Mouse (Mus musculus) R1 (cell line): ENCODE data around the gene Pih1d1.

Source experiments
- DNase-seq: peaks from one replicate; pipeline ENCODE4 v3.0.0-alpha.2; 2018; ENCODE audit warnings: low read depth, low spot score

Gene Pih1d1

GRCm38 (mm10) chr7:45193406-45193805 is 39.3 kb downstream of the Pih1d1 start:
- no peak for DNase-seq

GRCm38 (mm10) chr7:45193871-45194785 is 40.0 kb downstream of the Pih1d1 start:
- no peak for DNase-seq

DNA sequence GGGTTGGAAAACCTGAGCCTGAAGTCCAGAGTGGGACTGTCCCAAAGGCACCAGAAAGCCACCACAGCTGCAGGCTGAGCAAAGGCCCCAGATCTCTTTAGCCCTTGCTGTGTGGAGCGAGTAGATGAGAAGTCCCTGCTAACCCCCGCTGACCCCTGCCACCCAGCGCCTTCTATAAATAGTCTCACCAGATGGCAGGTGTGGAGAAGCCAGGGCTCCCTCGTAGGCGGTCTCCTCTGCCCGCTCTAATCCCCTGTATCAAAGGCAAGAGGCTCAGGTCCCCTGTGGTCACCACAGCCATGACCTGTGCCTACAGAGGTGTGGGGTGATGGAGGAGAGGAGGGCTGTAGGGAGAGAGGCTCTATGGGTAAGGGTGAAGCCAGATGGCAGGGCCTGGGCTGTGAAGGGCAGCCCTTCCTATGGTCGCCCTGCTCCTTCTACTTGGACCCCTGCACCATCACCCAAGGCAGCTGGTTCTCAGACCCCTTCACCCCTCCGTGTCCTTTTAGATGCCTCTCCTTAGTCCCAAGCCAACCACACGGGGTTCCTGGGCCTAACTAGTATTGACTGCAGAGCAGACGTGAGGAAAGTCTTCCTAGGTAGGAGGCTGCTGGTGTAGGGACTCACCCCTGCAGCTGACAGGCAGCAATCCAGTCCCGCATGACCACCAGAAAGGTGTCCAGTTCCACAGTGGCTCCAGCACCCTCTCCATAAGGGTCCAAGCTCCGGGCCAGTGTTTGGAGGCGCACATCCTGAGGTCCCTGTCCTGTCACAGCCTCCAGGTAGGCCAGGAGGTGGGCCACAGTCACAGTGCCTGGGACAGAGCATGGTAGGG is 41.5 kb downstream of the Pih1d1 start:
- DNase-seq: no peak

GRCm38 (mm10) chr7:45196176-45196535 is 42.1 kb downstream of the Pih1d1 start:
- DNase-seq: no peak

DNA sequence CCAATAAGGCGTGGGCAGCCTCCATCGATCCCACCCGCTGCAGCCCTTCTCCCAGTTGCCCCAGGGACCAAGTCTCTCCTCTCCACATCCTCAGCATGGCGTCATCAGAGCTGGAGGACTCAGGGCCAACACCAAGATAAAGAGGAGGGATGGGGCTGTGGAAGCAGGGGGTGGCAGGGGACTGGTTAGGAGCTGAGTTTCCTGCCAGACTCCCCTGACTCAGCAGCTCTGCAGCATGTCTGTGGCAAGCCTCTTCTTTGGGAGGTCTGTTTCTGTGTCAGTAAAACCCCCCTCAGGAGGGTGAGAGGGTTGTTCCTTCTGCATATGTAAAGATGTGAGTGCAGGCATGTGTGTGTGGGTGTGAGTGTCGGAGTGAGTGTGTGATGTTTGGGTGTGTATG is 42.9 kb downstream of the Pih1d1 start:
- no peak for DNase-seq

- DNase-seq: peak; percentile 75
These were observed 44.3 kb downstream of the Pih1d1 start for GRCm38 (mm10) chr7:45198435-45198834.

DNA sequence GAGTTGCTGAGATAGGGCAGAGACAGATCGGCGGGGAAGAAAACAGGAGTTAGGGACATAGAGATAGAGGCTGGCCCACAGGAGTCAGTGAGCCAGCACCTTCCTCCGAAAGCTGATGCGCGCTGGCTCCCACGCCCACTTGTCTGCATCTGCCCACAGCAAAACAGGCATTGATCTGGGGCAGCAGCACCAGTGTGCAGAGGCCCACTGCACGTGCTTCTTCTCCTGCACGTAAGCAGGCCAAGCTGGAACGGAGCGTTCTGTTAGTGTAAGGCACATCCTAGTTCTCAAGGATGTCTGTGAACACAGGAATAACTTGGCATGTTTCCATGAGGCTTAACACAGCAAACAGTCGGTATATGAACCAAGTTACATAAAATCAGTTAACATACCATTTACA is 44.9 kb downstream of the Pih1d1 start:
- DNase-seq: no peak

DNA sequence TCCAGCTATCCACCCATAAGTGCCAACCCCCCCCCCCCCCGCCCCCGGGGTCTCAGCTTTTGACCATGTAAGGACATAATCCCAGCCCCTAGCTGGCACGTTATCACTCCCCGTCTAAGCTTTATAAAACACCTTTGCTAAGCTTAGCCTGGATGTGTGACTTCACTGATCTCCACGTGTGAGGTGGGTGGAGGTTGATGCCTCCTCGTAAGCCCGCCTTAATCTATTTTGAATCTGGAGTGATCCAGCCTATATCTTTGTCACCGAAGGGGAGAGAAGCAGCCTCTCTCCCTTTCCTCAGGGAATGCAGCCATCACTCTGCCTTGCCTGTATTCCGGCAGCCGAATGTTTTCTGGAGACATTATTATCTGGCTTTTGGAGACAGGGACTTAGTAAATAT is 48.6 kb downstream of the Pih1d1 start:
- DNase-seq: no peak

- peak; percentile 100 for DNase-seq
These were observed 50.5 kb downstream of the Pih1d1 start, which contains the start of gene Ccdc155 for GRCm38 (mm10) chr7:45204380-45205143. TSS of gene Ccdc155 (minus strand) at chr7:45204892.

DNA sequence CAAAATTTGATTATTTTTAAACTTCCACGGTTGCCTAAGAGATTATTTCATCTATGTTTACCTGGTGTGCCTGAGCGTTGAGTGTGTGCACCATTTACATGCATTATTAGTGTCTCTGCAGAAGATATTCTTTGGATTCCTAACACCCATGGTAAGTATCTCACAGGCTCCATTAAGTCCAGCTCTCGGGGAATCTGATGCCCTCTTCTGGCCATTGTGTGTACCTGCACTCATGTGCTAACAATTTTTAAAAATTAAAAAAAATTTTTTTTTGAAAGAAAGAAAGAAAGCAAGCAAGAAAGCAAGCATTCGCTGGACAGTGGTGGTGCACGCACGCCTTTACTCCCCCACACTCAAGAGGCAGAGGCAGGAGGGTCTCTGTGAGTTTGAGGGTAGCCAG is 54.2 kb downstream of the Pih1d1 start:
- DNase-seq: peak; percentile 47
